In genomic region chr12:84784604-84785381, GRCm38 (mm10) we compare ENCODE assay signal across 8 mouse cellular contexts. TPM values are rescaled to one million over a fixed set of nuclear protein-coding genes. Genes with fewer than 3 reads are reported as not detected.
DNase-seq lines count a peak whose midpoint lies in the region; ATAC-seq lines count a peak whose summit lies in the region.

No protein-coding gene starts in this region.

- DNase-seq in adrenal gland, adult (ENCODE audit: inconsistent age in 2 of 2, low spot score in 1 of 2) = peak; percentile 86 to 94
- peak; percentile 94 for DNase-seq in embryo, embryonic 10 days (ENCODE audit: low spot score)
- DNase-seq in gastrocnemius, postnatal 14 days = peak; percentile 91
- peak; percentile 60 to 87 for DNase-seq in left cerebral cortex, adult 9 months (ENCODE audit: low spot score in 2 of 2)
- DNase-seq in right cerebral cortex, postnatal 10 days (ENCODE audit: low spot score in 2 of 2) = peak; percentile 89 to 91
- peak; percentile 92 for DNase-seq in urinary bladder, postnatal 14 days (ENCODE audit: low spot score)

- ATAC-seq in inflammation-experienced regulatory T-cells, adult 6 months = peak; percentile 54
- peak; percentile 99 for ATAC-seq in megakaryocyte progenitor cell, adult 5-6 weeks (replicated peaks; ENCODE audit: poor library complexity)

- intact Hi-C loops in gastrocnemius, postnatal 14 days (cut with DNase I; ENCODE audit: low total_unique reads) = loop anchor here (5.0 kb wide), 1 partner anchor 93 kb away; the partner anchor contains the start of gene Ltbp2

RNA-seq across cellular contexts. Expression of gene Isca2, which starts 11.7 kb away (rescaled TPM):
- 10 to 100 TPM; 47.4 to 50.7 TPM for total RNA-seq in gastrocnemius, postnatal 14 days (2021)
- polyA plus RNA-seq in inflammation-experienced regulatory T-cells, adult 6 months (2017; shearing (Covaris generic)) = 100 to 1,000 TPM; 101 to 138 (median 130) TPM
- total RNA-seq in megakaryocyte progenitor cell, adult 5-6 weeks (2015) = 98.8 and 111 TPM in 2 replicates
- 53.8 and 67.5 TPM in 2 replicates for total RNA-seq in megakaryocyte progenitor cell, adult 5-6 weeks (2017)

RNA-seq across cellular contexts. Expression of gene Npc2, which starts 11.8 kb away (rescaled TPM):
- 10 to 100 TPM; 18.0 to 20.0 TPM for total RNA-seq in gastrocnemius, postnatal 14 days (2021)
- polyA plus RNA-seq in inflammation-experienced regulatory T-cells, adult 6 months (2017; shearing (Covaris generic)) = 100 to 1,000 TPM; 121 to 184 (median 148) TPM
- total RNA-seq in megakaryocyte progenitor cell, adult 5-6 weeks (2015) = 98.8 and 112 TPM in 2 replicates
- total RNA-seq in megakaryocyte progenitor cell, adult 5-6 weeks (2017) = 65.3 and 70.9 TPM in 2 replicates

Comparison
In these comparisons a context has a peak if more than half of its experiments do, and no peak if none do; other contexts are left out.
1. Peak in every context shown above with its lines: DNase-seq and ATAC-seq.